Mouse (Mus musculus) testis, adult 2 months (tissue): Measurements from ENCODE around the gene Capn13.

Experiments used
- CTCF ChIP-seq: fragments of 200-500 bp; IDR thresholded peaks from 2 replicates; pipeline ENCODE4 v1.5.1; 2012; ENCODE audit warnings: low read depth, mild to moderate bottlenecking, inconsistent platforms, low read length, moderate library complexity; ENCODE audit not compliant: control insufficient read depth, insufficient read depth, insufficient replicate concordance
- POLR2A ChIP-seq: fragments of 200-500 bp; IDR thresholded peaks from 2 replicates; pipeline ENCODE4 v1.6.1; 2012; ENCODE audit warnings: low read depth, mild to moderate bottlenecking, inconsistent platforms, low read length, moderate library complexity; ENCODE audit not compliant: control insufficient read depth

DNA sequence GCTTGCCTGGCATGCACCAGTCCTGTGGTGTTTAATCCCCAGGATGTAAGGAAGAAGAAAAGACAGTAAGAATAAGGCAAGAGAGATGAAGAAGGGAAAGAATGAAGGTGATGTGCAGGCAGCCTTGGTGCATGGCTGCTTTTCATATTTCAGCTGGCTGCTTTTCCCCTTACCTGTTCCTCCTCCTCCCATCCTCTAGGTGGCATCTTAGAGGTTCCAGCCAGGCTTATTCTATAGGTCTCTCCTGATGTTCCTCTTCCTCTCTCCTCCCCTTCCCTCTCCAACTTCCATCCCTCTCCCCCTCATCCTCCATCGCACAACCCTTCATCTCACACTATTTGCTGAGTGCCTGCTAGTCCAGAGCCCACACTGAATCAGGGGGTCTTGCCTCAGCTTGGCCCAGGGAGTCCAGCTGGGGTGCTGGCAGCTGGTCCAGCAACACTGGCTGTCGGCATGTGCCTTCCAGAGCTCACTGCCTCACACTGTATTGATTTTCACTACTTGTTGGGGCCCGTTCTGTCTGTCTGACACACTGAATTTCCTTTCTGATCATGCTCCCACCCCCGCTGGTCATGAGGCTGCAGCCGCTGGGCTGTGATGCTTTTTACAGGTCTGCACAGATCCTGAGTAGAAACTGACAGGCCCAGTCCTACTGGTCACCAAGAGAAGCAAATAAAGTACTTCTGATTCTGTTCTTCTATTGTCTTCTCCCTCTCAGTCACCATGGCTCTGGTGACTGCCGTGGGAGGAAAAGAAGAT is 56.9 kb downstream of the Capn13 start:
- TF ChIP-seq POLR2A, result no peak
- no peak for TF ChIP-seq CTCF
